Comparison of ENCODE assay signal across 12 mouse cellular contexts in genomic region chr17:79710246-79710842, GRCm38 (mm10). TPM values are rescaled to one million over a fixed set of nuclear protein-coding genes. Genes with fewer than 3 reads are reported as not detected.
A peak's percentile ranks its signal among the peaks of the same experiment; 100 is the strongest.
DNase-seq lines count a peak whose midpoint lies in the region; TF ChIP-seq lines count a peak whose summit lies in the region.
"Had no signal": no experiment of that assay in that cellular context is flagged by ENCODE, and none has a peak within 500 bp of the region (broad histone marks: within the 10 kb centered on the region; RNA-seq: fewer than 3 reads in every experiment).

No protein-coding gene starts in this region.

- DNase-seq in kidney, adult 2 months = peak; percentile 51
- no peak for DNase-seq in kidney, adult 11 months
- peak; percentile 64 for DNase-seq in Muller cell, postnatal 12 days (ENCODE audit: inconsistent ontology term)
- peak; percentile 52 for DNase-seq in embryo, embryonic 10 days (ENCODE audit: low spot score)
- DNase-seq in kidney, postnatal 25 days = peak; percentile 42 to 43
- no peak for DNase-seq in adrenal gland, adult 2 months
- no peak for DNase-seq in left cerebral cortex, postnatal 10 days (ENCODE audit: extremely low spot score in 1 of 2, low spot score in 2 of 2)
- DNase-seq: adrenal gland, postnatal 25 days; heart, postnatal 4 days; right cerebral cortex, postnatal 4 days had no signal

- WGBS in kidney, adult 2 months = 24% methylated on average over 15 of the region's 15 CpGs

- no peaks in the 10 kb centered on the region for H3K36me3 ChIP-seq in kidney, adult 2 months (ENCODE audit: control insufficient read depth, insufficient read depth, low read length)
- H3K36me3 ChIP-seq: liver, embryonic 12.5 days had no signal

- H3K4me3 ChIP-seq in kidney, adult 2 months (ENCODE audit: insufficient read depth, low read depth, low read length) = no peak overlapping the region; the same call in 1 of the 2 replicates
- H3K4me3 ChIP-seq: forebrain, embryonic 13.5 days; liver, embryonic 12.5 days had no signal

- no peak for TF ChIP-seq POLR2A in kidney, adult 2 months (IDR thresholded peaks at IDR 0.05; ENCODE audit: low read depth, low read length)

- intact Hi-C loops in left cerebral cortex, postnatal 10 days (cut with DNase I) = loop anchor here (5.0 kb wide), 1 partner anchor 127 kb away; no protein-coding TSS in a partner anchor

- 0 out of 2 replicates have a peak, but pooled peaks cover 2% of the 10 kb centered on the region for H3K4me1 ChIP-seq in kidney, adult 2 months (ENCODE audit: control insufficient read depth, insufficient read depth, low read length)

- no peak overlapping the region for H3K27ac ChIP-seq in kidney, adult 2 months (ENCODE audit: insufficient read depth, low read depth, low read length)
- H3K27ac ChIP-seq: forebrain, embryonic 13.5 days; liver, embryonic 12.5 days had no signal

- no peak for TF ChIP-seq CTCF in kidney, adult 2 months (conservative IDR thresholded peaks at IDR 0.05; ENCODE audit: insufficient read depth, insufficient read length, low read depth, low read length)

- no peaks in the 10 kb centered on the region; the same call in 1 of the 2 replicates for H3K27me3 ChIP-seq in kidney, adult 2 months (replicated peaks; ENCODE audit: control insufficient read depth, insufficient read depth, low read length)

RNA-seq across cellular contexts. Expression of gene Cyp1b1, which starts 4.5 kb away (rescaled TPM):
- 27.0 and 30.9 TPM in 2 replicates for polyA plus RNA-seq in kidney, adult 2 months (2012; rRNA removed)
- 10 to 100 TPM; 29.6 to 46.6 TPM for total RNA-seq in adrenal gland, adult 2 months (2021)
- polyA plus RNA-seq in adrenal gland, adult 2 months (2012; rRNA removed) = 34.6 and 43.2 TPM in 2 replicates
- total RNA-seq in left cerebral cortex, postnatal 10 days (2021) = 1 to 10 TPM; 3.9 to 4.1 TPM

Comparison
In these comparisons a context has a peak if more than half of its experiments do, and no peak if none do; other contexts are left out.
1. DNase-seq: peak in kidney, adult 2 months (single experiment), Muller cell, postnatal 12 days (single experiment), embryo, embryonic 10 days (single experiment) and kidney, postnatal 25 days (2 of 2); none in kidney, adult 11 months (single experiment), adrenal gland, adult 2 months (single experiment) and left cerebral cortex, postnatal 10 days (0 of 2).
2. RNA of gene Cyp1b1, which starts 4.5 kb away (total RNA-seq): 29.6 to 46.6 TPM in adrenal gland, adult 2 months; 3.9 to 4.1 TPM in left cerebral cortex, postnatal 10 days; every median in the first group is over 4 times any median in the second.